Mouse (Mus musculus) hindbrain, embryonic 15.5 days (tissue): Measurements from ENCODE around the gene Setd2. TPM values are rescaled to one million over a fixed set of nuclear protein-coding genes. Genes with fewer than 3 reads are reported as not detected.
A peak's percentile ranks its signal among the peaks of the same experiment; 100 is the strongest.

Source experiments
- ATAC-seq: fragments of 200-750 bp; cut with Nextera tagmentation; 2 replicates; pipeline ENCODE4 v1.8.0; 2017; ENCODE audit warnings: low read depth, moderate number of reproducible peaks, moderate TSS enrichment; ENCODE audit not compliant: low FRiP score
- H3K27ac ChIP-seq: fragments of 300-500 bp; sonication (generic); replicated peaks from 2 replicates; pipeline ENCODE4 v1.5.1; 2015; ENCODE audit warnings: mild to moderate bottlenecking, inconsistent platforms
- H3K27me3 ChIP-seq: fragments of 300-500 bp; sonication (generic); 2 replicates; pipeline ENCODE4 v1.6.1; 2015; ENCODE audit warnings: control low read depth, inconsistent platforms
- H3K36me3 ChIP-seq: fragments of 300-500 bp; sonication (generic); 2 replicates; pipeline ENCODE4 v1.6.1; 2015; ENCODE audit warnings: control low read depth, inconsistent platforms
- H3K4me1 ChIP-seq: fragments of 300-500 bp; sonication (generic); replicated peaks from 2 replicates; pipeline ENCODE4 v1.6.1; 2015; ENCODE audit warnings: control low read depth, inconsistent platforms
- H3K4me2 ChIP-seq: fragments of 300-500 bp; sonication (generic); 2 replicates; pipeline ENCODE4 v1.6.1; 2015; ENCODE audit warnings: moderate library complexity, mild to moderate bottlenecking, inconsistent platforms
- H3K4me3 ChIP-seq: fragments of 300-500 bp; sonication (generic); 2 replicates; pipeline ENCODE4 v1.5.1; 2015; ENCODE audit warnings: mild to moderate bottlenecking, inconsistent platforms
- H3K9ac ChIP-seq: fragments of 300-500 bp; sonication (generic); 2 replicates; pipeline ENCODE4 v1.6.1; 2015; ENCODE audit warnings: inconsistent platforms
- H3K9me3 ChIP-seq: fragments of 300-500 bp; sonication (generic); 2 replicates; pipeline ENCODE4 v1.6.1; 2016; ENCODE audit warnings: control low read depth, inconsistent platforms
- WGBS: fragments of 180-500 bp; shearing (Covaris S2); methylation state at CpG from one replicate; pipeline ENCODE4 v1.1.7; 2015; 5-methylcytosine and 5-hydroxymethylcytosine counted together
- polyA plus RNA-seq: library from polyadenylated mRNA; unstranded; fragments of >200 nt; fragmentation: Nextera tagmentation; extraction: Ambion mirVana; gene quantifications from 2 replicates; pipeline ENCODE4 v1.2.1, GENCODE M21; 2015

The Setd2 gene
- polyA plus RNA-seq, 1 experiment from 2014 or later, result 30.5 TPM

GRCm38 (mm10) chr9:110643787-110644186 lies 111.4 kb downstream of the Setd2 start:
- 75% methylated on average over 9 of the region's 9 CpGs for WGBS
- H3K9ac ChIP-seq, result no peak overlapping the region

GRCm38 (mm10) chr9:110644295-110644694 lies 111.9 kb downstream of the Setd2 start:
- H3K27ac ChIP-seq, result no peak overlapping the region
- WGBS, result 89% methylated on average over 10 of the region's 10 CpGs
- no peak overlapping the region for H3K9ac ChIP-seq
- H3K4me1 ChIP-seq, result peaks cover 2% of the 10 kb centered on the region
- no peak overlapping the region for H3K4me3 ChIP-seq
- H3K9me3 ChIP-seq, result no peaks in the 10 kb centered on the region
- H3K4me2 ChIP-seq, result no peak overlapping the region
- H3K36me3 ChIP-seq, result no peaks in the 10 kb centered on the region
- H3K27me3 ChIP-seq, result no peaks in the 10 kb centered on the region
- no peak for ATAC-seq

More at GRCm38 (mm10) chr9:110643787-110644186, 111.4 kb downstream of the Setd2 start:
- H3K4me2 ChIP-seq, result no peak overlapping the region
- no peak overlapping the region for H3K27ac ChIP-seq
- ATAC-seq, result no peak
- no peaks in the 10 kb centered on the region for H3K27me3 ChIP-seq
- H3K4me3 ChIP-seq, result no peak overlapping the region
- no peaks in the 10 kb centered on the region for H3K36me3 ChIP-seq
- H3K9me3 ChIP-seq, result no peaks in the 10 kb centered on the region
- no peaks in the 10 kb centered on the region for H3K4me1 ChIP-seq

GRCm38 (mm10) chr9:110645219-110645618 lies 112.8 kb downstream of the Setd2 start:
- WGBS, result 90% methylated on average over 9 of the region's 9 CpGs
- no peaks in the 10 kb centered on the region for H3K9me3 ChIP-seq
- H3K27me3 ChIP-seq, result no peaks in the 10 kb centered on the region
- peaks cover 11% of the 10 kb centered on the region for H3K4me1 ChIP-seq
- H3K4me2 ChIP-seq, result no peak overlapping the region
- ATAC-seq, result no peak
- no peak overlapping the region for H3K4me3 ChIP-seq
- H3K27ac ChIP-seq, result no peak overlapping the region
- no peak overlapping the region for H3K9ac ChIP-seq
- no peaks in the 10 kb centered on the region for H3K36me3 ChIP-seq

GRCm38 (mm10) chr9:110649775-110650174 lies 117.4 kb downstream of the Setd2 start:
- H3K9ac ChIP-seq, result no peak overlapping the region
- peak overlapping the region; percentile 62 for H3K27ac ChIP-seq
- H3K4me3 ChIP-seq, result no peak overlapping the region
- H3K36me3 ChIP-seq, result no peaks in the 10 kb centered on the region
- peaks cover 42% of the 10 kb centered on the region for H3K4me1 ChIP-seq
- peaks cover 8% of the 10 kb centered on the region; the same call in 1 of the 2 replicates for H3K27me3 ChIP-seq
- no peaks in the 10 kb centered on the region for H3K9me3 ChIP-seq
- H3K4me2 ChIP-seq, result 0 out of 2 replicates have a peak overlapping the region, but pooled peaks have one; percentile 10
- peak; percentile 31; the same call in 1 of the 2 replicates for ATAC-seq

- Histone ChIP-seq H3K4me3 (0 out of 2 replicates have a peak overlapping the region, but pooled peaks have one; percentile 6), H3K9me3 (no peaks in the 10 kb centered on the region), H3K36me3 (no peaks in the 10 kb centered on the region), H3K27ac (no peak overlapping the region), H3K9ac (no peak overlapping the region), H3K27me3 (peaks cover 8% of the 10 kb centered on the region; the same call in 1 of the 2 replicates), H3K4me1 (peaks cover 51% of the 10 kb centered on the region), H3K4me2 (peak overlapping the region; percentile 87)
- no peak for ATAC-seq
- 46% methylated on average over 13 of the region's 13 CpGs for WGBS
Measured at GRCm38 (mm10) chr9:110651931-110652722, 119.7 kb downstream of the Setd2 start.

- peak overlapping the region; percentile 53 for H3K4me3 ChIP-seq
- peaks cover 60% of the 10 kb centered on the region for H3K4me1 ChIP-seq
- 23% methylated on average over 14 of the region's 14 CpGs for whole genome bisulfite sequencing
- no peak for ATAC-seq
- H3K27ac ChIP-seq, result no peak overlapping the region
- peaks cover 8% of the 10 kb centered on the region; the same call in 1 of the 2 replicates for H3K27me3 ChIP-seq
- peak overlapping the region; percentile 68 for H3K9ac ChIP-seq
- peak overlapping the region; percentile 87 for H3K4me2 ChIP-seq
- no peaks in the 10 kb centered on the region for H3K36me3 ChIP-seq
- no peaks in the 10 kb centered on the region for H3K9me3 ChIP-seq
Measured at GRCm38 (mm10) chr9:110652963-110653654, 120.7 kb downstream of the Setd2 start.

GRCm38 (mm10) chr9:110653655-110654461 lies 121.5 kb downstream of the Setd2 start, which contains the start of gene Nbeal2:
Gene Nbeal2 (minus strand): TSS chr9:110654161.
- no peaks in the 10 kb centered on the region for H3K36me3 ChIP-seq
- peaks cover 8% of the 10 kb centered on the region; the same call in 1 of the 2 replicates for H3K27me3 ChIP-seq
- no peaks in the 10 kb centered on the region for H3K9me3 ChIP-seq
- WGBS, result under 1% methylated on average over 65 of the region's 75 CpGs
- H3K4me1 ChIP-seq, result peaks cover 60% of the 10 kb centered on the region
- H3K27ac ChIP-seq, result no peak within 1 kb of the TSS
- peak within 1 kb of the TSS; percentile 68 for H3K9ac ChIP-seq
- peak within 1 kb of the TSS; percentile 87 for H3K4me2 ChIP-seq
- ATAC-seq, result peak; percentile 62
- peak within 1 kb of the TSS; percentile 53 for H3K4me3 ChIP-seq

GRCm38 (mm10) chr9:110654726-110655650 lies 122.6 kb downstream of the Setd2 start:
- H3K27me3 ChIP-seq, result peaks cover 8% of the 10 kb centered on the region; the same call in 1 of the 2 replicates
- H3K4me1 ChIP-seq, result peaks cover 52% of the 10 kb centered on the region
- ATAC-seq, result no peak
- no peaks in the 10 kb centered on the region for H3K9me3 ChIP-seq
- peak overlapping the region; percentile 87 for H3K4me2 ChIP-seq
- H3K4me3 ChIP-seq, result peak overlapping the region; percentile 53
- 84% methylated on average over 19 of the region's 19 CpGs for WGBS
- H3K9ac ChIP-seq, result no peak overlapping the region
- no peak overlapping the region for H3K27ac ChIP-seq
- no peaks in the 10 kb centered on the region for H3K36me3 ChIP-seq

- peaks cover 8% of the 10 kb centered on the region; the same call in 1 of the 2 replicates for H3K27me3 ChIP-seq
- H3K9me3 ChIP-seq, result no peaks in the 10 kb centered on the region
- 88% methylated on average over 10 of the region's 10 CpGs for WGBS
- peak overlapping the region; percentile 94 for H3K27ac ChIP-seq
- H3K4me1 ChIP-seq, result peaks cover 46% of the 10 kb centered on the region
- H3K4me3 ChIP-seq, result peak overlapping the region; percentile 66
- H3K9ac ChIP-seq, result peak overlapping the region; percentile 47
- H3K36me3 ChIP-seq, result no peaks in the 10 kb centered on the region
- no peak for ATAC-seq
- peak overlapping the region; percentile 68 for H3K4me2 ChIP-seq
Measured at GRCm38 (mm10) chr9:110655651-110656007, 123.2 kb downstream of the Setd2 start.

- WGBS, result under 1% methylated on average over 52 of the region's 52 CpGs
- H3K4me2 ChIP-seq, result peak within 1 kb of the TSS; percentile 68
- H3K4me1 ChIP-seq, result peaks cover 45% of the 10 kb centered on the region
- H3K27ac ChIP-seq, result peak within 1 kb of the TSS; percentile 94
- H3K36me3 ChIP-seq, result no peaks in the 10 kb centered on the region
- no peaks in the 10 kb centered on the region for H3K9me3 ChIP-seq
- H3K9ac ChIP-seq, result peak within 1 kb of the TSS; percentile 69
- peak within 1 kb of the TSS; percentile 66 for H3K4me3 ChIP-seq
- peak; percentile 96 for ATAC-seq
- H3K27me3 ChIP-seq, result peaks cover 8% of the 10 kb centered on the region; the same call in 1 of the 2 replicates
Measured at GRCm38 (mm10) chr9:110656249-110657221, 124.1 kb downstream of the Setd2 start, which contains the start of gene Ccdc12. Gene Ccdc12 (plus strand): TSS chr9:110656503.
